Mouse (Mus musculus) CD4-positive helper T cell, adult 2 months (primary cell): ENCODE data around the gene Ldb1.

Source experiments
- DNase-seq: peaks from one replicate; pipeline ENCODE4 v3.0.0-alpha.2; 2012; ENCODE audit warnings: low read depth, missing footprints, low spot score

Gene Ldb1

DNA sequence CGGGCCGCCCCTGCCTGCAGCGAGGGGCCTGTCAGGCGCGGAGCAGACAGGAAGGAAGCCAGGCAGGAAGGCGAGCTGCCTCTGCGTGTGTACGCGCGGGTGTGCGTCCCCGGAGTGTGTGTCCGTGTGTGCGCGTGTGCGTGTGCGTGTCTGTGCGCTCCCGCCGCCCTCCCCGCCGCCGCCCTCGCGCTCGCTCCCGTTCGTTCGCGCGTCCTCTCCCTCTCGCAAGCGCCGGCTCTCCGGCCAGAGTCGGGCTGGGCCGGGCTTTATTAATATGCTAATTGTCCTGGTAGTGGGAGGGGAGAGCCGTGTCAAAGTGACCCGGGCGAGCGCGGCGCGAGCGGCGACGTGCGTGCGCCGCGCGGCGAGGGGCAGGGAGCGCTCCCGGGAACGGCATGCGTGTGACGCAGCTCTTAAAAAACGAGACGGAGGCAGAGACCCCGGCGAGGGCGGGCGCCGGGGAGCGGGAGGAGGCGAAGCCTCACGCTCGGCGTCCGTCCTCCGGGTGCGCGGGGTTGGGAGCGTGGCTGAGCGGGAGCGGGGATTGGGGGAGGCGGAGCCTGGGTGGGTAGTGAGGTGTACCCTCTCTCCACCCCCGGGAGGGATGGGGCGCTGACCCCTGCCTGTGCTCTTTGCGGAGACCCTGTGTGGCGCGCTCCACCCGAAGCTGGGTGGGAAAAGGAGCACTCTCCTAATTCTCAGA, at the start of gene Ldb1:
Ldb1 (minus strand) TSS at position 222 of the 703 bp plus-strand sequence.
- peak; percentile 85 for DNase-seq

DNA sequence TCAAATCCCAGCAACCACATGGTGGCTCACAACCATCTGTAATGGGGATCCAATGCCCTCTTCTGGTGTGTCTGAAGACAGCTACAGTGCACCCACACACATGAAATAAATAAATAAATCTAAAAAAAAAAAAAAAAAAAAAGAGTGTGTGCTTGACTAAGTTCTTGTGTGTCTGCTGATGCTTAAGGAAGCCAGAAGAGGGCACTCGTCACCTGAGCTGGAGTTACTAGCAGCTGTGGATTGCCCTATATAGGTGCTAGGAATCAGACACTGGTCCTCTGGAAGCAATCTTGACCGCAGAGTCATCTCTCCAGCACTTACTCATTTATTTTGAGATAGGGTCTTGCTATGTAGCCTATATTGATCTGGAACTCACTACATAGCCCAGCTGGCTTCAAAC, 49.1 kb upstream of the Ldb1 start:
- no peak for DNase-seq

DNA sequence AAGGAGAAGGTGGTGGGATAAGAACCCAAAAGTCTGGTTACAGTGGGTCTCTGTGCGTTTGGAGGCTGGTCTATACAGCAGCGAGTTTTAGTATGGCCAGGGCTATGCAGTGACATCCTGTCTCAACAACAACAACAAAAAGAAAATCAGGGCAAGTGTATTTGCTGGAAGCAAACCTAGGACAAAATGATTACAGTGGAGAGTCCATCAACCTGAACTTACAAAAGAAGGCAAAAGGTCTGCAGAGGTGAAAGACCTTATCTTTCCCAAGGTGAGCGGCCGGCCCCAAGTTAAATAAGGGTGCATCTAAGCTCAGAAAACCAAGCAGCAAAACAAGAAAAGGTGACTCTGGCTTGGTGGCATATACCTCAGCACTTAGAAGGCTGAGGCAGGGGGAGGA, 46.6 kb upstream of the Ldb1 start:
- no peak for DNase-seq

DNA sequence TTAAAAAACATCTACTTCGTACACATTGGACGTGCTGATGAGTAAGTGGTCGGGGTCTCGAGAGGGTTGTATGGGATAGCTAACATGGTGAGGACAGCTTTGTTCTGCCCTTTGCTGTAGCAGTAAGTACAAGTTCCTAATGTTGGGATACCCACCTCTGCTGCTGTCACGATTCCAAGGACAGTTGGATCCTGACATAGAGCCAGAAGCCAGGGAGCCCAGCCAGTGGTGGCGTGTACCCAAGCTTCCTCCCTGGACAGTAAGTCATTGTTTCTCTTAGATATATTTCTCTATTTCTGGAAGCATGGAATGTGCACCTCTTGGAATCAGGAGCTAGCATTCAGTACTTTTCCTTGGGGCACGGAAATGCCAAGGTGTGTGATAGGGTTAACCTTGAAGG, 42.9 kb upstream of the Ldb1 start:
- DNase-seq: no peak

DNA sequence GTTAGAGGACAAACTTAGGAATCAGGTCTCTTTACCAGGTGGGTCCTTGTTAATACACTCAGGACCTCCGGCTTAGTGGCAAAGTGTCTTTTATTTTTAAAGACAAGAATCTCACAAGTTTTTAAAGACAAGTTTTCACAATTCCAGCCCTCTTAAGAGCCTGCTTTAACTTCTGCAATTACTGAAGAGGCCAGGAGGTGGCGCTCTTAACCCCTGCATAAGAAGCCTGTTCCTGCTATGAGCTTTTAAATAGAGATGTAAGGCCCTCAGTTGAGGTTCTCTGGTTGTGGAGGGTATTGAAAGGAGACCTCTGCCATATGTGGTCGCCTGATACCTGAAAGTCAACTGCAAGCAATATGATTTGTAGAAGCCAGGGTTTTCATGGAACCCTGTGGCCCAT, 41.3 kb upstream of the Ldb1 start:
- peak; percentile 72 for DNase-seq

DNA sequence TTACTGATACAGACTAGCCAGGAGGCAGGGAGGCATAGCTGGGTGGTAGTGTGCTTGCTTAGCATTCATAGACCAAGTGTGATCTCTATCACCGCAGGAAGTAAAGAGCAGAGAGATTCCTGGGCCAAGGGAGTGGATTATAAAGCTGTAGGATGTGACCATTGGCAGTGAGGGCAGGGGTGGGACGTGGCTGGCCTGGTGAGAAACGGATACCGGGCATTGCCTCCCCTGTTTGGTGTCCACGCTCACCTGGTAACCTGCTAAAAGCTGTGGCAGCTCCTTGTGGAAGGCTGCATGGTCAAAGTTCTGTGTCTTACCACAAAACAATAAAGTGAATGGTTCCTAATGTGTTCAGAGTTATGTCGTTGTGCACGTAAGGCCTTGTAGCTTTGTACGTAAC, 40.2 kb upstream of the Ldb1 start:
- no peak for DNase-seq

DNA sequence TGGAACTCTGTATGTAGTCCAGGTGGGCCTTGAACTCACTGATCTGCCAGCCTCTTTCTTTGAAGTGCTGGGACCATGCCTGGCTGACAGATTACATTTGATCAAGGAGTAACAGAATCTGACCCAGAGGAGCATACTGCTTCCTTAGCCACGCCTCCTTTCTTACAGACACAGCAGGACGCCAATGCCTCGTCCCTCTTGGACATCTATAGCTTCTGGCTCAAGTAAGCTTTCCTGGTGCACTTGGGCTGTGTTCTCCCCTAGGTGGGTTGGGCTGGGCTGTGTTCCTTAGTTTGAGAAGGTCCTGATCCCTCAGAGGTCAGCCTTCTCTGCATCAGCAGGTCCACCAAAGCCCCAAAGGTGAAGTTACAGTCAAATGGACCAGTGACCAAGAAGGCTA, 33.5 kb upstream of the Ldb1 start:
- DNase-seq: no peak

DNA sequence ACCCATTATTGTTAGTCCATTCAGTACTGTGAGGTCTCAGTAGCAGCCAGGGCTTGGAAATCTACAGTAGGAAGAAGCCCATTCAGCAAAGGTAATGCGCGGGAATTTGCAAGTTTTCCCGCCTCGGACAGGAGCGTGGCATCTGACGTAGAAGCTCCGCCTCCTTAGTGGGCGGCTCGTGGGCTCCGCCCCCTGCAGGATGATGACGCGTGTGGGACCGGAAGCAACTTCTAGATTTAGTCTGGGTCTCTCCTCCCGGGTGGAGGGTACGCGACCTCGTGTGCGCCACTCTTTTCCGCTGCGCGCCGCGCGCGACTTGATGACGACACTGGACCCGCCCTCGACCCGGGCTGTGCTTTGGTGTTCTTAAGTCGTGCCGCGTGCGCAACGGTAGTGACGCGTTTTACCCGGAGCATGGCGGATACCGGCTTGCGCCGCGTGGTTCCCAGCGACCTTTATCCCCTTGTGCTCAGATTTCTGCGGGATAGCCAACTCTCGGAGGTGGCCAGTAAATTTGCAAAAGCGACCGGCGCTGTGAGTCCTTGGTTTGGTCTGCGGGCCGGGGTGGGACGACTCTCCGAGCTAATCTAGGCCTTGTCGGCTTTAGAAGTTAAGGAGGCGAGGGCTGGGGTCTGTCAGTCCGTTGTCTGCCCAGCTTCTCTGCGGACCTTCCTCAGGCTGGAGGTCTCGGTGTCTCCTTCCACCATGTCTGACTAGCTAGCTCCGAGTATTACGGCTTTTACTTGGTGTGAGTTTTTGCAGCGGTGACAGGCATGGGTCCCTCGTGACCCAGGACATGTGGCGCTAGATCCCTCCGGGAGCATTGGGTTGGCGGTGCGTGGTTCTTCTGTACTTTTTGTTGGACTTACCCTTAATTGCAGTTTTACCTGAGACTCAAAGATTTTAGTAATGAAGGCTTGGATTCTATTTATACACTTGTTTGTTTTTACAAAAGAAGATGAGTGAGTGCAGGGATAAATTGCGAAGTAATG, 30.9 kb upstream of the Ldb1 start, which contains the start of gene Nolc1:
Nolc1 (plus strand) TSS at position 248 of the 992 bp plus-strand sequence.
- DNase-seq: peak; percentile 100

DNA sequence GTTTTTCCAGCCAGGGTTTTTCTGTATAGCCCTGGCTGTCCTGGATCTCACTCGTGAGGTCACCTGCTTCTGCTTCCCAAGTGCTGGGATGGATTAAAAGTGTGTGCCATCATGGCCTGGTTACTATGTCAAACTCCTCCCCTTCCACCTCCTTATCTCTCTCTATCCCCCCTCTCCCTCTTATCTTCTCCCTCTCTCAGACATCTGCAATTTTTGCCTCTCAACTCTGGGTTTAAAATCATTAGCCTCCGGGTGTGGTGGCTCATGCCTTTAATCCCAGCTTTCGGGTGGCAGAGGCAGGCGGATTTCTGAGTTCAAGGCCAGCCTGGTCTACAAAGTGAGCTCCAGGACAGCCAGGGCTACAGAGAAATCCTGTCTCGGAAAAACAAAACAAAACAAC, 29.3 kb upstream of the Ldb1 start:
- DNase-seq: no peak

DNA sequence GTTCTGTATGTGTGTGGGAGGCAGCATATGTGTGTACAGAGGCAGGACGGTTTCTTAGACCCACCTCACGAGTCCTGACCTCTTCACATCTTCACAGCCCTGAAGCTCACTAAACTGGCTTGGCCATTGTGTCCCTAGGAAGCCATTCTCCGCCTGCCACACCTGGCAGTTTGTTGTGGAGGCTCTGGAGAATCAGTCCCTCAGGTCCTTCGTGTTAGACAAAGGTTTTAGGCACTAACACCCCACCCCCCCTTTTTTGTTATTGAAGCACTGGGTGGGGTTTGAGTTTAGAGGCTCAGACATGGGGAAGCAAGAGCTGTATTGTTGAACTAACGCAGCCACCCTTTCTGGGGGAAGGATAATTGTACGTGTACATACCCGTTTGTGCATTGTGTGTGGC, 28.3 kb upstream of the Ldb1 start:
- DNase-seq: no peak

DNA sequence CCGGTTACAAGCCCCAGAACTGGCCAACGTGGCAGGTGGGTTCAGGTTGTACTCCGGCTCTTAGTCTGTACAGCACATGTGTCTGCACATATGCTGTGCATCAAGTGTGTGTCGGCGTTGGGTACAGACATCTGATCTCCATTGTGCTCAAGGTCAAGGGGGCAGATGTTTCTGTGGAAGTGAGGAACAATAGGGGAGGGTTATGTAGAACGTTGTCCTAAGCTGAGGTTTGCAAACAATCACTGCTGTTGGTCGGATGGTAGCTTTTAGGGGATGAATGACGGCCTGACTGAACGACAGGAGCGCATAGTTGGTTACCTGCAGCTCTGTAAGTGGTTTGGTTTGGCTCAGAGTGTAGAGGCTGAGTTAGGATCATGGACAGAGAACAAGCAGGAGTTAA, 23.0 kb upstream of the Ldb1 start:
- no peak for DNase-seq

DNA sequence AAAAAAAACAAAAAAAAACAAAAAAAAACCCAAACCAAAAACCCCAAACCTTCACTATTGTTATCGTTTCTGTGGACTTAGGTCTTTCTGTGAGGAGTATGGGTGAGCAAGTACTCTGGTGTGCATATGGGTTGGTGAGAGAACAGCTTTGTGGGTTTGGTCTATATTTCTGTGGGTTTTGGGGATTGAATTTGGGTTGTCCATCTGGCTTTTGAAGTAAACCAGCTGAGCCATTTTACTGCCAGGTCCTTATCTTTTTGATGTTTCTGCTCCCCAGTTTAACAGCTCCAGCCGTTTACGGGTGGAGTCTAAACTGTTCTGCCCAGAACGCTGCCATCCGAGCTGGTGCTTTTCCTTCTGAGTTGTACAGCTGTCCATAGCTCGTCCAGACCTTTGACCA, 15.8 kb upstream of the Ldb1 start:
- DNase-seq: no peak

DNA sequence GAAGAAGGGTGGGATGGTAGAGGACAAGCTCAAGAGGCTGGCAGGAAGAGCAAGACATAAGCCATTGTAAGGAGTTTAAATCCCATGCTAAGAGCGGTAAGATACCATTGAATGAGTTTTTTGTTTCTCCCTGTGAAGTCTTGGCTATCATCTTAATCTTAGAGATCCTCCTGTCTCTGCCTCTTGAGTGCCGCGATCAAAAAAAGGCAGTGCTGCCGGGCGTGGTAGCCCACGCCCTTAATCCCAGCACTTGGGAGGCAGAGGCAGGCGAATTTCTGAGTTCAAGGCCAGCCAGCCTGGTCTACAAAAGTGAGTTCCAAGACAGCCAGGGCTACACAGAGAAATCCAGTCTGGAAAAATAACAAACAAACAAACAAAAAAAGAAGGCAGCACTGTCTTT, 13.5 kb upstream of the Ldb1 start:
- no peak for DNase-seq

DNA sequence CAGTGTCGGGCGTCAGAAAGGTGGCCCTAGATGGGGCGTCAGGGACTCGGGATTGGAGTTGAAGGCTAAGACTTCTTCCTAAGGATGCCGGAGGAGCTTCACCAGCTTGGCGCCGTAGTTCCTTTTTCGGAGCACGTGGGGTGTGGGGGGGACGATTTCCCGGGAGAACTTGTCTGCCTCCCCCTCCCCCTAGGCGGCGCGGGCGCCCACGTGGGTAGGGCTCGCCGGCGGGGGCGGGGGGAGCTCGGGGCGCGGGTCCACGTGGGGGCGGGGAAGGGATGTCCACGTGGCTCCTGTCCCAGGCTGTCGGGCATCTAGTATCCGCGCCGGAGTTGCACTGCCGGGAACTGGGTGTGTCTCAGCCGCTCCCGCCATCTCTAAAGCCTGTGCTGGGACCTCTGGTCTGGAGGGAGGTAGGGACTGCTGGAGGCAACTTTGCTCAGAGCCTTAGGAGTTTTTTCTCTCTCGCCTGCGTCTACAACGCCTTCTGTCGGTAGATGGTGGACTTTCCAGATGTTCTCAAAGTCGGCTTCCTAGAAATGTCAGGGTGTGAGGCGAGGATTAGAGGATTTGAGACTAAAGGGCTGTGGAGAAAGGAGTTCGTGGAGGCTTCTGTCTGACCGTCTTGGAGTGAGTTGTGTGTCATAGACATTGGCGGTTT, 12.1 kb upstream of the Ldb1 start:
- peak; percentile 69 for DNase-seq

DNA sequence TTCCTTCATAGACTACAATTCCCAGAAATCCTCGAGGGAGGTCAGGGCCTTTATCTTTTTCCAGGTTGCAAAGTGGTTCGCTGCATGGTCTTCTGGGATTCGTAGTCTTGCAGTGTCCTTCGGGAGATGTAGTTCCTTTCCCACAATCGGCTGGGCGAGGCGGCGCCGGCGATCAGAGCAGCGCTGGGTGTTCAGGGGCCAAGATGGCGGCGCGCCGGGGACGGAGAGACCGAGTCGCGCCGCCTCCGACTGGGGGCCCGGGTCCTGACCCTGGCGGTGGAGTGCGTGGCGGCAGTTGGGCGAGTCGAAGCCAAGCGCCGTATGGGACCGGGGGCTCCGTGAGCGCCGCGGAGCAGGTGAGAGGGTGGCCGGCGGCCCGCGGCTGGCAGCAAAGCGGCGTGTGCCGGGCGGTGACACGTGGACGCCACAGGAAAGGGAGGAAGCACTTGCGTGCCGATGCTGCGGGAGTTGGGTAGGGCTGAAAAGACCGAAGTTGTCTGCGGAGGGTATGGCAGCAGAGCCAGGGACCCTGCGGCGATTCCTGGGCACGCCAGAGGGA, 11.5 kb upstream of the Ldb1 start:
- DNase-seq: peak; percentile 96

DNA sequence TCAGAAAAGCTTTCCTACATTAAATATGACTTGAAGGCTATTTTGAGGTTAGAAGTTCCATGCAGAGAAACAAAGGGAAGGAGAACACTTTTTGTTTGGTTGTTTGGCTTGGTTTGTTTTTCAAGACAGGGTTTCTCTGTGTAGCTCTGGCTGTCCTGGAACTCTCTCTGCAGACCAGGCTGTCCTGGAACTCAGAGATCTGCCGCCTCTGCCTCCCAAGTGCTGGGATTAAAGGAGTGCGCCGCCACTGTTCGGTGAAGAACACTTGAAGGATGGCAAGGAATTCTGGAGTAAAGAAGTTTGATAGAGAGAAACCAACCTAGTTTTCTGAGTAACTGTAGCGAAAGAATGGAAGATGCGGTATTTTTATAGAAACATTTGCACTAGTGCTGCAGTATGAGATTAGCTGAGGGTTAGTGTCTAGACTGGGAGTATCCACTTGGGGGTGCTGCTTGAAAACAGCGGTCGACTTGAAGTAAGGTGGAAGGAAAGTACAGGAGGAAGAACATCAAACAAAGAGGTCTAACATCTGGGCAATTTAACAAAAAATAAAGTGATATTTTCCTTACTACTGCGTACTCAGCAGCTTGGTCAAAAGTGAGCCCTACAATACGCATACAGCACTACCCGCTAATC, 10.9 kb upstream of the Ldb1 start:
- no peak for DNase-seq

DNA sequence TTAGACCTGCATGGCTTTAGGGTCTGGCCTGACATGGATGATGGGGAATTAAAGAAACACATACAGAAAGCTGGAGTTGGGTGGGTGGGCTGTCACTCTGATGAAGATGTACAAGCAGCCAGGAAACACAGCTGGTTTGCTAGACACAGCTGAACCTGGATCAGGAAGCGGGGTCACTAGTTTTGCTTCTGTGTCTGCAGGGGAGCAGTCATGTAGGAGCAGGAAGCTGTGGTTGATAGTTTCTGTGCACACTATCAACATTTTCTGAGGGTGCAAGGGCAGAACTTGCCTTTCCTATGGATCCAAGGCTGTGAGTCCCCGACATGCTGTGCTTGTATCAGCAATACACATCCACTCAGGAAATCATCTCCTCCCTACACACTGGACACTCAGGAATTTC, 5.4 kb upstream of the Ldb1 start:
- DNase-seq: peak; percentile 54

DNA sequence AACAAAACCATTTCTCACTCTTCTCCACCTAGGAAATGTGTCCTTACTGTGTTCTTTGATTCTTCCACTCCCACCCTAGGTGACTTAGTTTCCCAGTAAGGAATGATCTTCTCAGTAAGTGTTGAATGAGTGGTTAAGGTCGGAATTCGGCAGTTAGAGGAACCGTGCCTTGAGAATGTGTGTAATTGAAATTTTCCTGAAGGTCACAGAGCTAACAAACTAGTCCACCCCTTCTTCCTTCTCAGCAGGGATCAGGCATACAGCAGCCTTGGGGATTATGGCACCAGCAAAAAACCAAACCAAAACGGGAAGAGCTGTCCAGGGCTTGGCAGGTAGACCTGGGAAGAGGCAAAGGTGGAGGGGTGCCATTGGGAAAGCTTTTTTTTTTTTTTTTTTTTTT, 4.1 kb upstream of the Ldb1 start:
- no peak for DNase-seq

DNA sequence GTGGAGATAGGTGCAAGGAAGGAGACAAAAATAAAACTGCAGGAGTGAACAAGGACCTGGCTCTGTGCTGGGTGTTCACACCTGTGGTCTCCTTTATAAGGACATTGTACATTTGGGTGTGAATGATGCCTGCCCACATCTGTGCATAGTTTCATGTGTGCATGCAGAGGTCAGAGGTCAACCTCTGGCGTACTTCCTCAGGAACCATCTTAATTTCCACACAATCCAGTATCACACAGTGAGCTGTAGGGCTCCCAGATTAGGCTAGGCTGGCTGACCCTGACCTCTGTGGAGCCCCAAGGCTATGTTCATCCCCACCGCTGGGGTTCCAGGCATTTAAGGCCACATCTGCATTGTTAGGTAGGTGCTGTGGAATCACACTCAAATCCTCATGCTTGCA, 2.4 kb upstream of the Ldb1 start:
- DNase-seq: no peak

DNA sequence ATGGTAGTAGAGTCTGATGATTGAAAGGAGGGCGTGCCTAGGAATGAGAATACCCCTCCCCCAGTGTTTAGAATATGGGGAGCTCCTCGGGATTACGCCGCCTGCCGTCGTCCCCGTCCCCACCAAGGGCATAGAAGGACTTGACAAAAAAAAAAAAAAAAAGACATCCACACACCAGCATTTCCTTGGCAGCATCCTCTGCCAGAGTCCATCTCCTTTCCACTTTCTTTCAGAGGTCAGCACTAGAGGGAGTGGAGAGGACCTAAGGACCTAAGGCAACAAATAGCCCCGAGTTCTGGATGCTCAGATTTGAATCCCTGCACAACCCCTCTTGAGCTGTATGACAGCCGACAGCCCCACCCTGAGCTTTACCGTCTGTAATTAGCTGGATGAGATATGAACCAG, 1.6 kb upstream of the Ldb1 start:
- no peak for DNase-seq

DNA sequence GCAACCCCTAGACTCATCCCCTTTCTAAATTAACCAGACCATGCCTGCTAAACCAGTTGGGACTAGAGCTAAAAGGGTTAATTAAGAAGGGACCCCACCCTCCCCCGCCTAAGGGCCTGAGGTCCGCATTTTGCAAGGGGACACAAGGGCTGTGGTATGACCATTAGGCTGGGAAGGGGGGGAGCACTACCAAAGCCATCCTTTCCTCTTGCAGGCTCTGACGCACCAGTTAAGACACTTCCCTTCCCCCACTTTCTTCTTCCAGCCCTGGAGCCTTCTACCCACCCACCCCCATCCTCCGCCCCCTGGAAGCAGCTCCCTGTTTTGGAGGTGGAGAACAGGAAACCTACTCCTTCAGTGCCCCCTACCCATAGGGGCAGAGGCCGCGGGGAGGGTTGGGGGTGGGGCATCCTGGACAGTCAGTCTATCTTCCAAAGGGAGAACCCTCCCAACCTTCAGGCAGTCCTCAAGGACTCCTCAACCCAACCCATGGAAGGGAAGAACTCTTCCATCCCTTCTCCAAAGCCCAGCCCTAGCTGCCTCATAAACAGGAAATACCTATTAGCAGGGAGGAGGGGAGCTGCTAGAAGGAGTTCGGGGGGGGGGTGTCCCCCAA, 790 bp upstream of the Ldb1 start:
- peak; percentile 20 for DNase-seq
